In the genomic region with DNA sequence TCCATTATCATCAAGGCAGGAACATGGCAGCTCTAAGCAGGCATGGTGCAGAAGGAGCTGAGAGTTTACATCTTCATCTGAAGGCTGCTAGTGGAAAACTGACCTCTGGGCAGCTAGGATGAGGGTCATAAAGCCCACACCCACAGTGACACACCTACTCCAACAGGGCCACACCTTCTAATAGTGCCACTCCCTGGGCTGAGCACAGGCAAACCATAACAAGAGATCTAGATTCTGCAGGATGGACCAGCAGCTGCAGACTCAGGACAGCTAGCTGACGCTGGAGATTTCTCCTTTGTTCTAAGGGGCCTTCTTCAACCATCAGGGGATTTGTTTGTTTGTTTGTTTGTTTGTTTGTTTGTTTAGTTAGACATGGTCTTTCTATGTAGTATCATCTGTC, we compare ENCODE assay signal across 20 mouse cellular contexts.
"Had no signal": no experiment of that assay in that cellular context is flagged by ENCODE, and none has a peak within 500 bp of the region (broad histone marks: within the 10 kb centered on the region; RNA-seq: fewer than 3 reads in every experiment).

No protein-coding gene starts in this region.

- H3K27me3 ChIP-seq: limb, embryonic 12.5 days; limb, embryonic 15.5 days had no signal

- ATAC-seq: inflammation-experienced regulatory T-cells, adult 6 months had no signal

- H3K4me2 ChIP-seq: limb, embryonic 12.5 days; limb, embryonic 15.5 days; midbrain, embryonic 11.5 days had no signal

- H3K36me3 ChIP-seq: limb, embryonic 12.5 days; limb, embryonic 15.5 days had no signal

- DNase-seq: kidney, adult 18-20 months; kidney, adult 9 months; kidney, postnatal 25 days; layer of hippocampus, postnatal 36 days; left cerebral cortex, postnatal 4 days; lung, adult 2 months; lung, postnatal 14 days; lung, postnatal 4 days; midbrain, embryonic 14.5 days; right cerebral cortex, postnatal 14 days; right cerebral cortex, postnatal 4 days; thymus, adult 2 months; thymus, postnatal 25 days had no signal

- H3K27ac ChIP-seq: kidney, postnatal 0 days; left cerebral cortex, adult 2 months; limb, embryonic 12.5 days; limb, embryonic 15.5 days; stomach, postnatal 0 days had no signal

- H3K9ac ChIP-seq: limb, embryonic 12.5 days; limb, embryonic 15.5 days had no signal

- H3K9me3 ChIP-seq: limb, embryonic 12.5 days; limb, embryonic 15.5 days had no signal

- H3K4me3 ChIP-seq: left cerebral cortex, adult 2 months; limb, embryonic 12.5 days; limb, embryonic 15.5 days had no signal
